Mouse (Mus musculus) heart, embryonic 11.5 days (tissue): Measurements from ENCODE around the gene Tank. TPM values are rescaled to one million over a fixed set of nuclear protein-coding genes. Genes with fewer than 3 reads are reported as not detected.

Experiments
- ATAC-seq: fragments of 200-750 bp; cut with Nextera tagmentation; replicated peaks from 2 replicates; pipeline ENCODE4 v1.8.0; 2017; ENCODE audit warnings: moderate library complexity; ENCODE audit not compliant: insufficient number of reproducible peaks, low FRiP score, low TSS enrichment
- H3K27ac ChIP-seq: fragments of 300-500 bp; sonication (generic); 2 replicates; pipeline ENCODE4 v1.5.1; 2014; ENCODE audit warnings: mild to moderate bottlenecking, low read depth, low read length
- H3K27me3 ChIP-seq: fragments of 300-500 bp; sonication (generic); 2 replicates; pipeline ENCODE4 v1.6.1; 2014; ENCODE audit warnings: mild to moderate bottlenecking, low read length, mixed read lengths; ENCODE audit not compliant: control insufficient read depth, insufficient read depth
- H3K36me3 ChIP-seq: fragments of 300-500 bp; sonication (generic); 2 replicates; pipeline ENCODE4 v1.6.1; 2014; ENCODE audit warnings: mild to moderate bottlenecking, low read length, moderate library complexity, mixed read lengths; ENCODE audit not compliant: control insufficient read depth, insufficient read depth
- H3K4me1 ChIP-seq: fragments of 300-500 bp; sonication (generic); 2 replicates; pipeline ENCODE4 v1.6.1; 2014; ENCODE audit warnings: low read length; ENCODE audit not compliant: control insufficient read depth, insufficient read depth
- H3K4me2 ChIP-seq: fragments of 300-500 bp; sonication (generic); 2 replicates; pipeline ENCODE4 v1.6.1; 2014; ENCODE audit warnings: mild to moderate bottlenecking, moderate library complexity
- H3K4me3 ChIP-seq: fragments of 300-500 bp; sonication (generic); 2 replicates; pipeline ENCODE4 v1.5.1; 2014; ENCODE audit warnings: low read depth, low read length
- H3K9ac ChIP-seq: fragments of 300-500 bp; sonication (generic); 2 replicates; pipeline ENCODE4 v1.6.1; 2014; ENCODE audit warnings: mild to moderate bottlenecking, low read depth, low read length, moderate library complexity
- H3K9me3 ChIP-seq: fragments of 300-500 bp; sonication (generic); replicated peaks from 2 replicates; pipeline ENCODE4 v1.6.1; 2016; ENCODE audit warnings: low read length; ENCODE audit not compliant: control insufficient read depth
- WGBS: fragments of 180-500 bp; shearing (Covaris S2); extraction: QIAGEN DNeasy Blood & Tissue Kit; methylation state at CpG from one replicate; pipeline ENCODE4 v1.1.7; 2014; ENCODE audit not compliant: insufficient replicate concordance; 5-methylcytosine and 5-hydroxymethylcytosine counted together
- polyA plus RNA-seq: library from polyadenylated mRNA; unstranded; fragments of >200 nt; fragmentation: Nextera tagmentation; extraction: Ambion mirVana; gene quantifications from 2 replicates; pipeline ENCODE4 v1.2.1, GENCODE M21; 2014

Gene Tank
- polyA plus RNA-seq, result 27.3 TPM in 2 replicates

GRCm38 (mm10) chr2:61578433-61578832 is at the start of gene Tank:
Tank (plus strand) TSS chr2:61578585.
- Histone ChIP-seq H3K27ac (no peak within 1 kb of the TSS), H3K4me1 (no peaks in the 10 kb centered on the region), H3K9me3 (no peaks in the 10 kb centered on the region), H3K27me3 (no peaks in the 10 kb centered on the region), H3K9ac (no peak within 1 kb of the TSS), H3K4me2 (no peak within 1 kb of the TSS), H3K36me3 (no peaks in the 10 kb centered on the region), H3K4me3 (no peak within 1 kb of the TSS)
- 83% methylated on average over 10 of the region's 10 CpGs for WGBS
- no peak for ATAC-seq

- Histone ChIP-seq H3K4me2 (no peak overlapping the region), H3K9me3 (no peaks in the 10 kb centered on the region), H3K36me3 (no peaks in the 10 kb centered on the region), H3K4me1 (no peaks in the 10 kb centered on the region), H3K27me3 (no peaks in the 10 kb centered on the region), H3K9ac (no peak overlapping the region), H3K4me3 (no peak overlapping the region), H3K27ac (no peak overlapping the region)
- no peak for ATAC-seq
- 70% methylated on average over 3 of the region's 3 CpGs for WGBS
Measured at GRCm38 (mm10) chr2:61532326-61532725, 46.1 kb upstream of the Tank start.

- no peak overlapping the region for H3K4me2 ChIP-seq
- no peak for ATAC-seq
- H3K4me3 ChIP-seq, result no peak overlapping the region
- no peaks in the 10 kb centered on the region for H3K9me3 ChIP-seq
- WGBS, result 69% methylated on average over 2 of the region's 2 CpGs
- no peaks in the 10 kb centered on the region for H3K27me3 ChIP-seq
- no peak overlapping the region for H3K27ac ChIP-seq
- H3K4me1 ChIP-seq, result no peaks in the 10 kb centered on the region
- H3K36me3 ChIP-seq, result no peaks in the 10 kb centered on the region
- no peak overlapping the region for H3K9ac ChIP-seq
Measured at GRCm38 (mm10) chr2:61533131-61533530, 45.3 kb upstream of the Tank start.

GRCm38 (mm10) chr2:61536901-61537300 is 41.5 kb upstream of the Tank start:
- Histone ChIP-seq H3K4me1 (no peaks in the 10 kb centered on the region), H3K36me3 (no peaks in the 10 kb centered on the region), H3K27me3 (no peaks in the 10 kb centered on the region), H3K9me3 (no peaks in the 10 kb centered on the region), H3K4me2 (no peak overlapping the region), H3K27ac (no peak overlapping the region), H3K9ac (no peak overlapping the region), H3K4me3 (no peak overlapping the region)
- ATAC-seq, result no peak
- WGBS, result 75% methylated on average over 2 of the region's 2 CpGs

- WGBS, result 22% methylated on average over 2 of the region's 2 CpGs
- H3K9me3 ChIP-seq, result no peaks in the 10 kb centered on the region
- no peak overlapping the region for H3K9ac ChIP-seq
- H3K4me2 ChIP-seq, result no peak overlapping the region
- H3K4me1 ChIP-seq, result no peaks in the 10 kb centered on the region
- no peak overlapping the region for H3K27ac ChIP-seq
- H3K4me3 ChIP-seq, result no peak overlapping the region
- H3K27me3 ChIP-seq, result no peaks in the 10 kb centered on the region
- no peaks in the 10 kb centered on the region for H3K36me3 ChIP-seq
- ATAC-seq, result no peak
Measured at GRCm38 (mm10) chr2:61539378-61539777, 39.0 kb upstream of the Tank start.

- H3K27ac ChIP-seq, result no peak overlapping the region
- WGBS, result 74% methylated on average over 2 of the region's 2 CpGs
- H3K4me2 ChIP-seq, result no peak overlapping the region
- H3K9ac ChIP-seq, result no peak overlapping the region
- no peaks in the 10 kb centered on the region for H3K27me3 ChIP-seq
- no peaks in the 10 kb centered on the region for H3K4me1 ChIP-seq
- H3K9me3 ChIP-seq, result no peaks in the 10 kb centered on the region
- no peak overlapping the region for H3K4me3 ChIP-seq
- no peak for ATAC-seq
- no peaks in the 10 kb centered on the region for H3K36me3 ChIP-seq
Measured at GRCm38 (mm10) chr2:61542426-61542825, 36.0 kb upstream of the Tank start.

- no peak overlapping the region for H3K4me3 ChIP-seq
- no peak overlapping the region for H3K4me2 ChIP-seq
- no peaks in the 10 kb centered on the region for H3K36me3 ChIP-seq
- no peaks in the 10 kb centered on the region for H3K27me3 ChIP-seq
- 80% methylated on average over 3 of the region's 3 CpGs for WGBS
- H3K9ac ChIP-seq, result no peak overlapping the region
- no peaks in the 10 kb centered on the region for H3K4me1 ChIP-seq
- H3K9me3 ChIP-seq, result no peaks in the 10 kb centered on the region
- no peak overlapping the region for H3K27ac ChIP-seq
- no peak for ATAC-seq
Measured at GRCm38 (mm10) chr2:61545666-61546065, 32.7 kb upstream of the Tank start.

GRCm38 (mm10) chr2:61548021-61548420 is 30.4 kb upstream of the Tank start:
- Histone ChIP-seq H3K4me2 (no peak overlapping the region), H3K36me3 (no peaks in the 10 kb centered on the region), H3K9ac (no peak overlapping the region), H3K27ac (no peak overlapping the region), H3K9me3 (no peaks in the 10 kb centered on the region), H3K4me1 (no peaks in the 10 kb centered on the region), H3K4me3 (no peak overlapping the region), H3K27me3 (no peaks in the 10 kb centered on the region)
- 64% methylated on average over 2 of the region's 2 CpGs for WGBS
- ATAC-seq, result no peak

- WGBS, result 77% methylated on average over 5 of the region's 5 CpGs
- no peaks in the 10 kb centered on the region for H3K4me1 ChIP-seq
- no peaks in the 10 kb centered on the region for H3K36me3 ChIP-seq
Measured at GRCm38 (mm10) chr2:61551680-61552079, 26.7 kb upstream of the Tank start.

More at GRCm38 (mm10) chr2:61551680-61552079, 26.7 kb upstream of the Tank start:
- Histone ChIP-seq H3K9ac (no peak overlapping the region), H3K4me2 (no peak overlapping the region), H3K27me3 (no peaks in the 10 kb centered on the region), H3K4me3 (no peak overlapping the region), H3K27ac (no peak overlapping the region), H3K9me3 (no peaks in the 10 kb centered on the region)
- no peak for ATAC-seq
